ENCODE assay signal across 21 mouse cellular contexts in genomic region chr13:119783581-119783980, GRCm38 (mm10). TPM values are rescaled to one million over a fixed set of nuclear protein-coding genes. Genes with fewer than 3 reads are reported as not detected.
"Had no signal": no experiment of that assay in that cellular context is flagged by ENCODE, and none has a peak within 500 bp of the region (broad histone marks: within the 10 kb centered on the region; RNA-seq: fewer than 3 reads in every experiment).

No protein-coding gene starts in this region.

- H3K27me3 ChIP-seq: kidney, embryonic 15.5 days; liver, embryonic 12.5 days; lung, embryonic 15.5 days; neural tube, embryonic 12.5 days; stomach, embryonic 15.5 days had no signal

- DNase-seq: kidney, postnatal 14 days; lung, postnatal 36 days; midbrain, embryonic 14.5 days; thymus, postnatal 4 days had no signal

- H3K9me3 ChIP-seq: kidney, embryonic 15.5 days; limb, embryonic 10.5 days; liver, embryonic 12.5 days; lung, embryonic 15.5 days; midbrain, embryonic 10.5 days; neural tube, embryonic 12.5 days; stomach, embryonic 15.5 days had no signal

- ATAC-seq: liver, embryonic 12.5 days had no signal

- H3K4me1 ChIP-seq: limb, embryonic 10.5 days; stomach, embryonic 15.5 days had no signal

- H3K9ac ChIP-seq: kidney, embryonic 15.5 days; liver, embryonic 12.5 days; lung, embryonic 15.5 days; neural tube, embryonic 12.5 days; stomach, embryonic 15.5 days had no signal

- H3K4me2 ChIP-seq: kidney, embryonic 15.5 days; liver, embryonic 12.5 days; lung, embryonic 15.5 days; neural tube, embryonic 12.5 days; stomach, embryonic 15.5 days had no signal

- H3K4me3 ChIP-seq: kidney, embryonic 15.5 days; left cerebral cortex, adult 2 months; limb, embryonic 10.5 days; liver, embryonic 12.5 days; lung, embryonic 15.5 days; midbrain, embryonic 10.5 days; neural tube, embryonic 12.5 days; stomach, embryonic 15.5 days had no signal

- H3K27ac ChIP-seq: kidney, embryonic 15.5 days; left cerebral cortex, adult 2 months; limb, embryonic 10.5 days; liver, embryonic 12.5 days; lung, embryonic 15.5 days; midbrain, embryonic 10.5 days; neural tube, embryonic 12.5 days; stomach, embryonic 15.5 days had no signal

RNA-seq across cellular contexts. Expression of gene AF067063, which starts 46.4 kb away (rescaled TPM):
- total RNA-seq: layer of hippocampus, adult 8-10 months; layer of hippocampus, postnatal 25 days; left cerebral cortex, adult 2 months; left cerebral cortex, postnatal 14 days; megakaryocyte, adult 5-6 weeks; neutrophil, adult 5-6 weeks had no signal
- polyA plus RNA-seq: kidney, embryonic 15.5 days; large intestine, adult 2 months; limb, embryonic 10.5 days; limb, embryonic 14.5 days; liver, embryonic 12.5 days; liver, embryonic 16.5 days; lung, embryonic 15.5 days; midbrain, embryonic 10.5 days; midbrain, embryonic 14.5 days; neural tube, embryonic 12.5 days; stomach, embryonic 15.5 days; thymus, postnatal 0 days had no signal

RNA-seq across cellular contexts. Expression of gene D13Ertd608e, which starts 52.2 kb away (rescaled TPM):
- total RNA-seq: layer of hippocampus, adult 8-10 months; layer of hippocampus, postnatal 25 days; left cerebral cortex, adult 2 months; left cerebral cortex, postnatal 14 days; neutrophil, adult 5-6 weeks had no signal
- polyA plus RNA-seq: kidney, embryonic 15.5 days; large intestine, adult 2 months; limb, embryonic 10.5 days; limb, embryonic 14.5 days; liver, embryonic 12.5 days; liver, embryonic 16.5 days; lung, embryonic 15.5 days; midbrain, embryonic 10.5 days; midbrain, embryonic 14.5 days; neural tube, embryonic 12.5 days; stomach, embryonic 15.5 days; thymus, postnatal 0 days had no signal
